Mouse (Mus musculus) E14TG2a.4 (cell line): ENCODE measurements around the gene Scly.

Experiments used
- H3K27me3 ChIP-seq: 2 replicates; pipeline ENCODE4 v1.6.1; 2014; ENCODE audit warnings: low read length, control low read depth; ENCODE audit not compliant: insufficient read depth
- H3K36me3 ChIP-seq: 2 replicates; pipeline ENCODE4 v1.6.1; 2014; ENCODE audit warnings: low read length, control low read depth; ENCODE audit not compliant: insufficient read depth
- H3K4me1 ChIP-seq: replicated peaks from 2 replicates; pipeline ENCODE4 v1.6.1; 2014; ENCODE audit warnings: low read depth, low read length, control low read depth
- H3K4me3 ChIP-seq: replicated peaks from 2 replicates; pipeline ENCODE4 v1.5.1; 2014; ENCODE audit warnings: mild to moderate bottlenecking, low read length
- H3K9me3 ChIP-seq: 2 replicates; pipeline ENCODE4 v1.6.1; 2014; ENCODE audit warnings: low read length, control low read depth
- CTCF ChIP-seq: conservative IDR thresholded peaks from 2 replicates; pipeline ENCODE4 v1.5.1; 2014; ENCODE audit warnings: low read length
- NANOG ChIP-seq: IDR thresholded peaks from 2 replicates; pipeline ENCODE4 v1.6.1; 2014; ENCODE audit warnings: borderline replicate concordance, low read length, mixed read lengths
- POU5F1 ChIP-seq: IDR thresholded peaks from 2 replicates; pipeline ENCODE4 v1.6.1; 2014; ENCODE audit warnings: low read length, borderline replicate concordance

The Scly gene

DNA sequence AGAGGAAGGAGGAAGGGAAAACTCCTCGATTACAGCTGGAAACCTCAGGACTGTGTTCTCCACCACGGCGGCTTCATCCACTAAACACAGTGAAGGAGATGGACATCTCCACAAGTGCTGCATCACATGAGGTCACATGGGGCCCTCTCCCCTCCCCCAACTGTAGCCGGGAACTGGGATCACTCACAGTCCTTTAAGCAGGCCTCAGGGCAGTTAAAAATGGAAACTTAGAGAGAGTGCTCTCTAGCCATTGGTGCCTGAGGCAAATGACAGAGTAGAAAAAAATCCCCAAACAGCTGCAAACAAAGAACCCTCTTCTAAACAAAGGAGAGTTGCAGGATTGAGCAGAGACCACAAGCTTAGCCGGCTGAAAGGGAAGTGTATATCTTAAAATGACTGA, 15.1 kb downstream of the Scly start:
- Histone ChIP-seq H3K27me3 (no peaks in the 10 kb centered on the region), H3K4me1 (peaks cover 16% of the 10 kb centered on the region), H3K4me3 (no peak overlapping the region), H3K36me3 (peaks cover 47% of the 10 kb centered on the region), H3K9me3 (no peaks in the 10 kb centered on the region)
- TF ChIP-seq POU5F1 (no peak), CTCF (no peak), NANOG (no peak)

DNA sequence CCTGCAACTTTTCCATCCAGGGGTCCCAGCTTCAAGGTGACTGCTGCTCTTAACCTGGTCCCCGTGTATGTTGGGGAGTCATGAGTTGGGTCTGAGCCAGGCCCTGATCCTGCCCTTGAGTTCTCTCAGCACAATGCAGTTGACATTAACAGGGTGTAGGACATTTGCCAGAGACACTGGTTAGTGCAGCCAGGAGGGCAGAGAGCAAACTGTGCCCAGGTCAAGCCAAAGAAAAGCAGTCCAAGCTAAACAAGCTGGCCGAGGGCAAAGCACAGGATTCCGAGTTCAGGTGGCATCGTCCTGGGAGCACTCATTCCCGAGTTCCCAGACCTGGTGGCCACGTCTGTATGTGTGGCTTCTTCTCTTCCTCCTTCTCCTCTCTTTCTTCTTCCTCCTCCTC, 19.5 kb downstream of the Scly start:
- TF ChIP-seq CTCF (no peak), POU5F1 (no peak), NANOG (no peak)
- Histone ChIP-seq H3K27me3 (no peaks in the 10 kb centered on the region), H3K36me3 (peaks cover 11% of the 10 kb centered on the region), H3K4me1 (peaks cover 30% of the 10 kb centered on the region), H3K9me3 (no peaks in the 10 kb centered on the region), H3K4me3 (no peak overlapping the region)

DNA sequence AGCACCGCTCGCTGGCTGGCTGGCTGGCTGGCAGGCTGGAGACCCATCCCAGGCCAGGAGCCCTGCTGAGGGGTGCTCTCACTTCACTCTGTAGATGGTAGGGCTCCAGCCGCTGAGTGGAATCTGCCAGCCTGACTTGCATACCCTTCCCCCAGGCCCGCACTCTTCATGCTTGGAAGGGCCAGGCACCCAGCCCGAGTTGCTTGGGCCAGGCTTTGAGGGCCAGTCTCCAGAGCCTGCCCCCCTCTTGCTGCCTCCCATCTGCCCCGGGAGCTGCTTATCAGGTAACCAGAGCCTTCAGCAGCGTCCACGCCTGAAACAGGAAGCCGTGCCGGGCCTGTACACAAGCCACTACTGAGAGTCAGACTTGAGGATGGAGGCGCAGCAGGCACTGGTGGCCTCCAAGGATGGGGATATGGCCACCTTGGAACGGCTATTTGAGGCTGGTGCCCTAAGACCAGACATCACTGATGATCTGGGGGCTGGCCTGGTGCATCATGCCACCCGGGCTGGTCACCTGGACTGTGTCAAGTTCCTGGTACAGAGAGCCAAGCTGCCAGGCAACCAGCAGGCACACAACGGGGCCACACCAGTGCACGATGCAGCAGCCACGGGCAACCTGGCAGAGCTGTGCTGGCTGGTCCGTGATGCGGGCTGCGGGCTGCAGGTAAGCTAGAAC, 23.8 kb downstream of the Scly start, which contains the start of gene Espnl:
Espnl (plus strand) TSS at position 316 of the 679 bp plus-strand sequence.
- Histone ChIP-seq H3K36me3 (peaks cover 7% of the 10 kb centered on the region; the same call in 1 of the 2 replicates), H3K4me3 (no peak within 1 kb of the TSS), H3K4me1 (peaks cover 18% of the 10 kb centered on the region), H3K27me3 (0 out of 2 replicates have a peak, but pooled peaks cover 5% of the 10 kb centered on the region), H3K9me3 (no peaks in the 10 kb centered on the region)
- no peak for TF ChIP-seq NANOG
- no peak for TF ChIP-seq POU5F1
- no peak for TF ChIP-seq CTCF

DNA sequence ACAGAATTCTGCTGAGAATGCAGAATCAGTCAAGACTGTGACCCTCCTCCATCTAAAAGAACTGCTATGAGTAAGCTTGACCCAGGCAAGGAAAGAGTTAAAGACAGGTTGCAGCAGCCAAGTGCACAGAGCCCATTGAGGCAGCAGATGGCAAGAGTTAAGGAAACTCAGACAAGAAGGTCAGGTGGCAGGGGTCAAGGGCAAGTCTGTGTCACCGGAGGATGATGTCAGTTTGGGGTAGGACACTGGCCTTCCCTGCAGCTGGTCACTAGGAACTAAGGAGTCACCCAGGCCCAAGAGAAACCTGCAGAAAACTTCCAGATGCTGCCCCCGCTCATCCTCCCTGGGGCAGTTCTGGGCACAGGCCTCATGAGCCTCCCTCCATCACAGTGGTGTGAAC, 26.5 kb downstream of the Scly start:
- Histone ChIP-seq H3K4me3 (no peak overlapping the region), H3K27me3 (peaks cover 9% of the 10 kb centered on the region; the same call in 1 of the 2 replicates), H3K9me3 (no peaks in the 10 kb centered on the region), H3K36me3 (no peaks in the 10 kb centered on the region), H3K4me1 (peaks cover 12% of the 10 kb centered on the region)
- TF ChIP-seq NANOG (no peak), CTCF (no peak), POU5F1 (no peak)

DNA sequence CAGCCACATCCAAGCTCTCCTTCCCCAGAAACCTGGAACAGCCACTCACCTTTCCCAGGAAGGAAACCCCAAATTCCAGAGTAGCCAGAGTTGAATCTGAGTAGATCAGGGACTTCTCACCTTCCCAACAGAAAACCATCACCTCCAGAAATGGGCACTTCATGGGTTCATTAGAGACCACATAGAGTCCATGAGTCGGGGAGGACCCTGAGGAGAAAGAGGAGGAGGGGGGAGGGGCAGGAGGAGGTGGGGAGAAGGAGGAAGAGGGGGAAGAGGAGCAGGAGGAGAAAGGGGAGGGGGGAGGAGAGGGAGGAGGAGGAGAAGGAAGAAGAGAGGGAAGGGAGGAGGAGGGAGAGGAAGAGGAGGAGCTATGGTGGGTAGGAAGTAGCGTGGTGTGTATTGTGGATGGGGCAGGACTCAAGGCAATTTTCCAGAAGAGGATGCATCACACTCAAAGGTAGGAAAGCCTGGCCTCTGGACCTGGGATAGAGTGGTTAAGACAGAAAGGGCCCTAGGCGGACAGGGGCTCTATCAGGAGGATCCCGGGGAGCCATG, 27.4 kb downstream of the Scly start:
- no peak overlapping the region for H3K4me3 ChIP-seq
- 0 out of 2 replicates have a peak, but pooled peaks cover 5% of the 10 kb centered on the region for H3K4me1 ChIP-seq
- TF ChIP-seq NANOG (no peak), POU5F1 (no peak), CTCF (no peak)
- H3K27me3 ChIP-seq = peaks cover 12% of the 10 kb centered on the region; the same call in 1 of the 2 replicates
- H3K36me3 ChIP-seq = no peaks in the 10 kb centered on the region
- no peaks in the 10 kb centered on the region for H3K9me3 ChIP-seq

DNA sequence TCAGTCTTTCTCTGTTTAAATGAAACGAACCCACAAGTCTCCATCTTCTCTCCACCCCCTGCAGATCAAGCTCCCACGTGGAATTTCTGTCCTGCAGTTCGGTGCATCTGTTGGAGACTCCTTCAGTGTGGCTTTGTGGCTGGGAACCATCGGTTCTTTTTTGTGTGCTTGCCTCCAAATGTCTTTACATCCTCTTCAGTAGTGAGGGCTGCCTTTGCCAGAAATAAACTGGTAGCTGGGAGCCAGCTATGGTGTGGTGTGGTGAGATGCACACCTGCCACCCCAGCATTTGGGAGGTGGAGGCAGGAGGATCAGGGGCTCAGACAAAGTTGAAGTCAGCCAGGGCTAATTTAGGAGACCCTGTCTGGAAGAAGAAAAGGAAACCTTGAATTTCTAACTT, 34.0 kb downstream of the Scly start:
- Histone ChIP-seq H3K4me3 (no peak overlapping the region), H3K9me3 (no peaks in the 10 kb centered on the region), H3K4me1 (0 out of 2 replicates have a peak, but pooled peaks cover 2% of the 10 kb centered on the region), H3K27me3 (peaks cover 47% of the 10 kb centered on the region), H3K36me3 (no peaks in the 10 kb centered on the region)
- TF ChIP-seq POU5F1 = no peak
- TF ChIP-seq CTCF = no peak
- no peak for TF ChIP-seq NANOG

DNA sequence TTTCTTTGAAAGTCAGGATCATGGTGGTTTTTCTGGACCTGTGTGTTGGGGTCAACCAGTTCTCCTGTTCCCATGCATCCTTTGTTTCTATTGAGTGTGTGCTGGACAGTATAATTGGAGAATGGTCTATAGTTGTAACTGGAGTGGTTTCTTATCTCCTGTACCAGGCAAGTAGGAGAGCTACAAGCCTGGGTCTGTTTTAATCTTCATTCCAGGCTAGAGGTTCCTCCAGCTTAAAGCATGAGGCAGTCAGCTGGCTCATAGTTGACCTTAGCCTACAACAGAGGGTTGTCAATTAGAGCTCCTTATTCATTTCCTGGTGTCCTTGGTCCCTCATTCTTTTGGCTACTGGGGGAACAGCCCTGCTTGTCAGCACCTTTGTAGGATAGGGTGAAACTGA, 35.4 kb downstream of the Scly start:
- no peak for TF ChIP-seq POU5F1
- TF ChIP-seq CTCF = no peak

DNA sequence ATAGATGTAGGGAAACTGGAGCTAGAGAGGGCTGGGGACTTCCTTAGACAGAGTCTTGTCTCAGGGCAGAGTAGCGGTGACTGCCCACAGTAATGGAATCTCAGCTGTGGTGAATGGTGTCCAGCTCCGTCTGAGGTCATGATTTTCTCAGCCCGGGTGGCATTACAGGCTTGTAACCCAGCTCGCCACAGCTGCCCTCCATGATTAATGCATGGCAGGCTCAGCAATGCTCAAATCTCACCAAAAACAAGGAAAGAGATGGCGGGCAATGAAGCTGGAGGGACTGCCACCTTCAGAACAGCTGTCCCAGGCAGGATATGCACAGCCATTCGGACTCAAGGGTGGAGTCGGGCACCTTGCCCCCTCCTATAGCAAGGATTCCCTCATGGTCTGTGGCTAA, 39.2 kb downstream of the Scly start:
- Histone ChIP-seq H3K27me3 (peaks cover 80% of the 10 kb centered on the region), H3K4me1 (peaks cover 18% of the 10 kb centered on the region), H3K9me3 (no peaks in the 10 kb centered on the region), H3K4me3 (no peak overlapping the region), H3K36me3 (no peaks in the 10 kb centered on the region)
- no peak for TF ChIP-seq POU5F1
- no peak for TF ChIP-seq CTCF
- no peak for TF ChIP-seq NANOG

More for the DNA sequence above, 35.4 kb downstream of the Scly start:
- peaks cover 11% of the 10 kb centered on the region; the same call in 1 of the 2 replicates for H3K4me1 ChIP-seq
- H3K36me3 ChIP-seq = no peaks in the 10 kb centered on the region
- H3K9me3 ChIP-seq = no peaks in the 10 kb centered on the region
- no peak overlapping the region for H3K4me3 ChIP-seq
- H3K27me3 ChIP-seq = peaks cover 58% of the 10 kb centered on the region

DNA sequence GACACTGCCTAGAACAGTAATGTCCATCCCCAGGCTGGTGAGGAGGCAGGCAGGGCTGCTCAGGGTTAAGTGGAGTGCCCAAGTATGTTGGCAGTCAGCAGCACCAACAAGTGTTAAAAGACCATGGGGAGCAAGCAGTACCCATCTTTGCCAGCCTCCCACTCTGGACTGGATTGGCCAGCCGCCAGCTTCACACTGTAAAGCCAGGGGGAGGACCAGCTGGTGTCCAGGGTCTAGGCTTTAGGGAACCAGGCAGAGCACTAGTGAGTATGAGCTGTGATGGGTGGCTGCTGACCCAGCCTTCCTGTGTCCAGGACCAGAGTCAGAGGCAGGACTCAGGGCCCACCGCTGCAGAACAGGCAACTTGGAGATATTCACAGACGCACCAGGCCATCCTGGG, 45.9 kb downstream of the Scly start:
- Histone ChIP-seq H3K27me3 (peaks cover 82% of the 10 kb centered on the region), H3K4me1 (peaks cover 21% of the 10 kb centered on the region), H3K9me3 (no peaks in the 10 kb centered on the region), H3K4me3 (0 out of 2 replicates have a peak overlapping the region, but pooled peaks have one; percentile 74), H3K36me3 (no peaks in the 10 kb centered on the region)
- TF ChIP-seq NANOG (no peak), POU5F1 (no peak), CTCF (no peak)
